Mouse (Mus musculus): ENCODE data around the gene Efhb. TPM values are rescaled to one million over a fixed set of nuclear protein-coding genes. Genes with fewer than 3 reads are reported as not detected.
A peak's percentile ranks its signal among the peaks of the same experiment; 100 is the strongest.

The Efhb gene
- polyA plus RNA-seq, 1 experiment from 2014 or later: 0.84 TPM

DNA sequence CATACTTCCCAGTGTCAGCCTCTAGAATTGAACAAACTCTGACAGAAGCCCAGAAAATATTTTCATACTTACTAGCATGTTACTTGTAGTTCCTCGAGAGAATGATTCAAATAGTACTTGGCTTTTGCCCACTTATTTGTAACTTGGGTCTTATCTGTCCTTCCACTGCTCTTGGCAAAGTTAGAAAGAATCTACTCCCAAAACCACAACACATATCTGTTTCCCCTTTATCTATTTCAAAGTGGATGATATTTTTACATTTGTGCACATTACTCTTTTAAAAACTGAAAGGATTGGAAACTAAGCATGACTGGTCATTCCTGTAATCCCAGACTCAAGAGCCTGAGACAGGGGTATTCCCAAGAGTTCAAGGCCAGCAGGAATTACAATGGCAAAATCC, 6.4 kb downstream of the Efhb start:
- Histone ChIP-seq H3K36me3 (no peaks in the 10 kb centered on the region), H3K27ac (no peak overlapping the region), H3K4me3 (no peak overlapping the region), H3K9me3 (no peaks in the 10 kb centered on the region), H3K4me1 (replicated peaks) (no peaks in the 10 kb centered on the region), H3K27me3 (ENCODE audit: insufficient read depth, poor library complexity, severe bottlenecking) (no peaks in the 10 kb centered on the region)
- WGBS: 85% methylated on average over 1 of the region's 1 CpGs
- DNase-seq (ENCODE audit: low spot score): no peak

DNA sequence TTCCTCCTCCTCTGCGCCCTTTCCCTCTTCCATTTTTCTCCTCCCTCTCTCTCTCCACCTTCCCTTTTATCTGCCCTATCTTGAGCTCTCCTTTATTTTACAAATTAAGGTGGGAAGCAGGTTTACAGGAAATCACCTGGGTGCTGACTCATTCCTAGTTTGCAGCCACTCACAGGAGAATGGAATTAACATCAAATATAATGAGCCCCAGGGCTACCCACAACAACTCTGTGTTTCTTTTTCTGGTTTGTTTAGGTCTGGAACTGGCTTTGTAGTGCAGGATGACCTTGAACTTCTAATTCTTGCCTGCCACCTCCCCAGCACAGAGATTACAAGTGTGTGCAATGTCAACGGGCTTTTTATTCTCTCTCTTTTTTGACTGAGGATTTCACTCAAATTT, 7.0 kb downstream of the Efhb start:
- WGBS: 81% methylated on average over 2 of the region's 2 CpGs
- H3K27ac ChIP-seq: no peak overlapping the region
- DNase-seq (ENCODE audit: low spot score): no peak
- no peaks in the 10 kb centered on the region for H3K36me3 ChIP-seq
- no peaks in the 10 kb centered on the region for H3K27me3 ChIP-seq (ENCODE audit: insufficient read depth, poor library complexity, severe bottlenecking)
- H3K4me1 ChIP-seq (replicated peaks): no peaks in the 10 kb centered on the region
- no peak overlapping the region for H3K4me3 ChIP-seq
- no peaks in the 10 kb centered on the region for H3K9me3 ChIP-seq

DNA sequence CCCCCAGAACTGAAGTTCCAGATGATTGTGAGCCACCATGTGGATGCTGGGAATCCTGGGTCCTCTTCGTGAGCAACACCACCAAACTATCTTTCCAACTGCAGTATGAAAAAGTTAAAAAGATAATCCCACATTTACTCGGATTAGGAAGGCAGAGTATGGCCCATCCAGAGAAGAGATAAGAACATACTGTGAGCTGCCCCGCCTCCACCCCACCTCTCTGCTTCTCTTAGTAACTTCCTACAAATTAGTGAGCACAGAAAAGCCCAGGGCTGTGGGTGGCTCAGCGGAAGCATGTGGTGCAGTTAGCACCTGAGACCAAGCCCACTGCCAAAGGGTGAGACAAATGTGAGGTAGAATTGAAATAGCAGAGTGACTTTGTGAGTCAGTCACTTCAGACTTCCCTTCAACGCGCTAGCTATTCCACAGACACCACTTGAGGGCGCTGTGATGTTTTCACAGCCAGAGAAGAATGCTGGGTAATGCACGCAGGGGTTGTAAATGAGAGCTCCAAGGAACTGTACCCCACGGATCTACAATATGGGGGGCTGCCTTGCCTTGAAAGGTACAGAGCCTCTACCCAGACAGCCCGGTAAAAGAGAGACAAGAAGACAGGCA, 60.3 kb downstream of the Efhb start:
- no peaks in the 10 kb centered on the region for H3K36me3 ChIP-seq
- H3K9me3 ChIP-seq: no peaks in the 10 kb centered on the region
- H3K27ac ChIP-seq: no peak overlapping the region
- 50% methylated on average over 10 of the region's 10 CpGs for WGBS
- DNase-seq (ENCODE audit: low spot score): peak; percentile 15
- H3K4me1 ChIP-seq (replicated peaks): no peaks in the 10 kb centered on the region
- no peak overlapping the region for H3K4me3 ChIP-seq
- no peaks in the 10 kb centered on the region for H3K27me3 ChIP-seq (ENCODE audit: insufficient read depth, poor library complexity, severe bottlenecking)

- H3K27ac ChIP-seq: no peak overlapping the region
- no peaks in the 10 kb centered on the region for H3K36me3 ChIP-seq
- H3K4me3 ChIP-seq: no peak overlapping the region
- DNase-seq (ENCODE audit: low spot score): no peak
- H3K27me3 ChIP-seq (ENCODE audit: insufficient read depth, poor library complexity, severe bottlenecking): no peaks in the 10 kb centered on the region
- H3K9me3 ChIP-seq: no peaks in the 10 kb centered on the region
- WGBS: 93% methylated on average over 2 of the region's 2 CpGs
- no peaks in the 10 kb centered on the region for H3K4me1 ChIP-seq (replicated peaks)
These were observed 69.9 kb downstream of the Efhb start for GRCm38 (mm10) chr17:53393201-53393600.

- no peaks in the 10 kb centered on the region for H3K9me3 ChIP-seq
- H3K36me3 ChIP-seq: no peaks in the 10 kb centered on the region
- WGBS: 48% methylated on average over 4 of the region's 4 CpGs
- DNase-seq (ENCODE audit: low spot score): peak; percentile 18
- H3K27ac ChIP-seq: no peak overlapping the region
- no peaks in the 10 kb centered on the region for H3K27me3 ChIP-seq (ENCODE audit: insufficient read depth, poor library complexity, severe bottlenecking)
- H3K4me1 ChIP-seq (replicated peaks): no peaks in the 10 kb centered on the region
- H3K4me3 ChIP-seq: no peak overlapping the region
These were observed 73.6 kb downstream of the Efhb start for GRCm38 (mm10) chr17:53389507-53389906.

DNA sequence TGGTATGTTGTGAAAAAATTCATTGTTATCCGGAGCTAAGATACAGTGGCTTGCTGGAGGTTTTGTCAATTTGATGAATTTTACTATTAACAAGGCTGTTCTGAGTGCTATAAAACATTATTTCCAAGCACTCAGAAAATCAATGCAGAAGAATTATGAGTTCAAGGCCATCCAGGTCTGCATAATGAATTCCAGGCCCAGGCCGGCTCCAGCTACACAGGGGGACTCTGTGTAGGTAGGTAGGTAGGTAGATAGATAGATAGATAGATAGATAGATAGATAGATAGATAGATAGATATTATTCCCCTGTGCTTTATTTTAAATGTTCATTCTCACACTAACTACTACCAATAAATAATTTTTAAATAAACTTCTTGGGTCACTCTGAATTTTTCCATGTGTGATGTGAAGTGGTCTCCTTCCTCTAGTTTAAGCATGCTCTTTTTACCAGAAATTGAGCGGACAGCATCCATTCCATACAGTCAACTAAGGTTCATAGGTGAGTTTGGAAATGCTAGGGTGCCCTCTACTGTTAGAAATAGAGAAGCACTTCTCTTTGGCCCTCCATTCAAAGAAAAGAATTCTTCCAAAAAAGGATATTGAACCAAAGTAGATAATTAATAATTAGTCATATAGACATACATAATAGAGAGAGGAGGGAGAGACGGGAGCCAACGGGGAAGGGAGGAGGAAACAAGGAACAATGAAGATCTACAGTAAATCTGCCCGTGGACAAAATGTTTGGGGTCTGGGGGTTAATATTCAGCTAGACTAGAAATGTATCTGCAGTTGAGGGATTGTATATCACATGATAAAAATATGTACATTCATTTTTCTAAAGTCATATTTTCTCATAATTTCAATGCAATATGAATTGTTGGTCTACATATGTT, 75.3 kb downstream of the Efhb start:
- Histone ChIP-seq H3K27me3 (ENCODE audit: insufficient read depth, poor library complexity, severe bottlenecking) (no peaks in the 10 kb centered on the region), H3K36me3 (no peaks in the 10 kb centered on the region), H3K4me3 (no peak overlapping the region), H3K4me1 (replicated peaks) (no peaks in the 10 kb centered on the region), H3K27ac (no peak overlapping the region), H3K9me3 (no peaks in the 10 kb centered on the region)
- DNase-seq (ENCODE audit: low spot score): no peak
- 57% methylated on average over 6 of the region's 6 CpGs for WGBS

DNA sequence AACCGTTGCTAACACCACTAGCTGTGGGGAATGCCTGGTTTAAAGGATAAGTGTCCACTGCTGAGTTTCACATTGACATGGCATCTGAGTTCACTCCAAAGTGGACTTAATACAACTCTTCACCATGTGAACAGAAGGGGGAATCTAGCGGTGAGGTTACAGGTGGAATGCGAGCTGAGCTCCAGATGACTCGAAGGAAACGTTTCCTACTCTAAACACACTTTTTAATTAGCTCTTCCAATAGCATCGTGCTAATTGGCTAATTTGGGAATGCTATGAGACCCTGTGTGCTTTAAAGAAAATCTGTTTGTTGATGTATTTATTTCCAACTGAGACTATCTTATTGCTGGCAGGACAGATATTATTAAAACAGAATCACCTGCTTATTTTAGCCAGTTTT, 76.3 kb downstream of the Efhb start:
- H3K27ac ChIP-seq: no peak overlapping the region
- no peaks in the 10 kb centered on the region for H3K9me3 ChIP-seq
- no peaks in the 10 kb centered on the region for H3K27me3 ChIP-seq (ENCODE audit: insufficient read depth, poor library complexity, severe bottlenecking)
- WGBS: 84% methylated on average over 6 of the region's 6 CpGs
- H3K4me3 ChIP-seq: no peak overlapping the region
- DNase-seq (ENCODE audit: low spot score): no peak
- H3K36me3 ChIP-seq: no peaks in the 10 kb centered on the region
- H3K4me1 ChIP-seq (replicated peaks): no peaks in the 10 kb centered on the region

DNA sequence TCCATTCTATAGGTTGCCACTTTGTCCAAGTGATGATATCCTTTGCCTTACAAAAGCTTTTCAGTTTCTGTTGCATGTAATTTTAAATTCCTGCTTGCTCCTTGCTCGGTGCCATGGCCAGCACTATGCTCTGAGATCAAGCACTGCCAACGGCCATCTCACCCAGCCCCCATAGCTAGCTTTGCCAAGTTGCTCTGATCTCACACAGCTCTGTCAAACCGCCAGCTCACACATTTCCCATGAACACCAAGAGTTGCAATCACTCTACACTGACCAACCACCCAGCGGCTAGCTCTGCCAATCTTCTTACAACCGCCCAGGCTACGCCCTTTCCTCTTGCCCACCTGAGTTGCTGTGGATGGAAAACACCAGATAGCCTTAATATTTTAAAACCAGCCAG, 99.0 kb downstream of the Efhb start:
- H3K27me3 ChIP-seq (ENCODE audit: insufficient read depth, poor library complexity, severe bottlenecking): no peaks in the 10 kb centered on the region
- no peak for DNase-seq (ENCODE audit: low spot score)
- no peaks in the 10 kb centered on the region for H3K36me3 ChIP-seq
- H3K4me1 ChIP-seq (replicated peaks): no peaks in the 10 kb centered on the region
- 0 out of 2 replicates have a peak, but pooled peaks cover 7% of the 10 kb centered on the region for H3K9me3 ChIP-seq
- H3K27ac ChIP-seq: no peak overlapping the region
- H3K4me3 ChIP-seq: no peak overlapping the region
- WGBS: 89% methylated on average over 6 of the region's 6 CpGs

Other genes with a start within 250 kb of the Efhb start
- 68.6 and 72.7 TPM in 2 replicates for gene Rab5a, start 15.9 kb upstream of the Efhb start, polyA plus RNA-seq (2016; fragmentation: Nextera tagmentation; extraction: Ambion mirVana)
- gene Pp2d1, start 76.1 kb upstream of the Efhb start, polyA plus RNA-seq (2016; fragmentation: Nextera tagmentation; extraction: Ambion mirVana): 0.18 and 0.29 TPM in 2 replicates
- 2.5 TPM in 2 replicates for gene Kat2b, start 103.5 kb upstream of the Efhb start, polyA plus RNA-seq (2016; fragmentation: Nextera tagmentation; extraction: Ambion mirVana)
- gene Sgo1, start 226.0 kb upstream of the Efhb start, polyA plus RNA-seq (2016; fragmentation: Nextera tagmentation; extraction: Ambion mirVana): 36.3 and 47.8 TPM in 2 replicates